ENCODE assay signal across 8 mouse cellular contexts in genomic region chr15:79074446-79074845, GRCm38 (mm10). TPM values are rescaled to one million over a fixed set of nuclear protein-coding genes. Genes with fewer than 3 reads are reported as not detected.
DNase-seq lines count a peak whose midpoint lies in the region; ATAC-seq and TF ChIP-seq lines count a peak whose summit lies in the region.

No protein-coding gene starts in this region.

- no peaks in the 10 kb centered on the region for H3K27me3 ChIP-seq in heart, embryonic 11.5 days (ENCODE audit: control insufficient read depth, insufficient read depth, low read length)
- no peaks in the 10 kb centered on the region for H3K27me3 ChIP-seq in E14TG2a.4 (ENCODE audit: insufficient read depth, low read length)
- no peaks in the 10 kb centered on the region for H3K27me3 ChIP-seq in forebrain, embryonic 16.5 days (replicated peaks; ENCODE audit: control insufficient read depth, insufficient read depth, low read length)
- H3K27me3 ChIP-seq in liver, embryonic 16.5 days (ENCODE audit: control insufficient read depth, insufficient read depth, low read depth, low read length) = no peaks in the 10 kb centered on the region

- intact Hi-C loops in heart, postnatal 14 days (cut with DNase I) = loop anchor here (5.0 kb wide), 1 partner anchor 157 kb away; no protein-coding TSS in a partner anchor

- H3K4me3 ChIP-seq in heart, embryonic 11.5 days (ENCODE audit: low read depth, low read length) = peak overlapping the region; percentile 98
- peak overlapping the region; percentile 100 for H3K4me3 ChIP-seq in E14TG2a.4 (replicated peaks; ENCODE audit: low read length)
- peak overlapping the region; percentile 89 for H3K4me3 ChIP-seq in forebrain, embryonic 16.5 days (replicated peaks; ENCODE audit: low read length)
- H3K4me3 ChIP-seq in liver, embryonic 16.5 days (ENCODE audit: low read depth, low read length) = peak overlapping the region; percentile 87

- H3K9me3 ChIP-seq in heart, embryonic 11.5 days (replicated peaks; ENCODE audit: control insufficient read depth, low read length) = no peaks in the 10 kb centered on the region
- H3K9me3 ChIP-seq in E14TG2a.4 (ENCODE audit: low read length) = no peaks in the 10 kb centered on the region
- no peaks in the 10 kb centered on the region for H3K9me3 ChIP-seq in forebrain, embryonic 16.5 days (ENCODE audit: control insufficient read depth, low read length)
- H3K9me3 ChIP-seq in liver, embryonic 16.5 days (replicated peaks; ENCODE audit: control insufficient read depth, low read length) = no peaks in the 10 kb centered on the region

- no peak for TF ChIP-seq CTCF in E14TG2a.4 (conservative IDR thresholded peaks at IDR 0.05; ENCODE audit: low read length)

- no peak for ATAC-seq in heart, embryonic 11.5 days (replicated peaks; ENCODE audit: insufficient number of reproducible peaks, low FRiP score, low TSS enrichment)
- no peak for ATAC-seq in forebrain, embryonic 16.5 days
- no peak for ATAC-seq in liver, embryonic 16.5 days (ENCODE audit: low read depth)

- peak overlapping the region; percentile 73 for H3K27ac ChIP-seq in heart, embryonic 11.5 days (ENCODE audit: low read depth, low read length)
- H3K27ac ChIP-seq in forebrain, embryonic 16.5 days (ENCODE audit: low read length) = peak overlapping the region; percentile 70
- H3K27ac ChIP-seq in liver, embryonic 16.5 days (ENCODE audit: low read length) = peak overlapping the region; percentile 76; the same call in 1 of the 2 replicates

- peaks cover 20% of the 10 kb centered on the region for H3K36me3 ChIP-seq in heart, embryonic 11.5 days (ENCODE audit: control insufficient read depth, insufficient read depth, low read length)
- peaks cover 37% of the 10 kb centered on the region for H3K36me3 ChIP-seq in E14TG2a.4 (ENCODE audit: insufficient read depth, low read length)
- peaks cover 23% of the 10 kb centered on the region for H3K36me3 ChIP-seq in forebrain, embryonic 16.5 days (ENCODE audit: control insufficient read depth, insufficient read depth)
- H3K36me3 ChIP-seq in liver, embryonic 16.5 days (ENCODE audit: control insufficient read depth, insufficient read depth) = peaks cover 17% of the 10 kb centered on the region

- no peak for DNase-seq in heart, postnatal 14 days
- no peak for DNase-seq in ovary, postnatal 36 days (ENCODE audit: low spot score)
- no peak for DNase-seq in adrenal gland, postnatal 4 days (ENCODE audit: low spot score in 2 of 2)
- no peak for DNase-seq in thymus, postnatal 10 days (ENCODE audit: low spot score in 2 of 2)

- peak overlapping the region; percentile 85 for H3K9ac ChIP-seq in heart, embryonic 11.5 days (ENCODE audit: low read depth, low read length)
- H3K9ac ChIP-seq in forebrain, embryonic 16.5 days (replicated peaks; ENCODE audit: low read depth, low read length) = peak overlapping the region; percentile 42
- H3K9ac ChIP-seq in liver, embryonic 16.5 days (ENCODE audit: low read depth, low read length) = peak overlapping the region; percentile 90

- peak overlapping the region; percentile 90 for H3K4me2 ChIP-seq in heart, embryonic 11.5 days
- H3K4me2 ChIP-seq in forebrain, embryonic 16.5 days (ENCODE audit: low read length) = peak overlapping the region; percentile 75
- peak overlapping the region; percentile 83 for H3K4me2 ChIP-seq in liver, embryonic 16.5 days (ENCODE audit: low read depth, low read length)

- H3K4me1 ChIP-seq in heart, embryonic 11.5 days (ENCODE audit: control insufficient read depth, insufficient read depth, low read length) = peaks cover 11% of the 10 kb centered on the region
- H3K4me1 ChIP-seq in E14TG2a.4 (replicated peaks; ENCODE audit: low read depth, low read length) = peaks cover 69% of the 10 kb centered on the region
- peaks cover 17% of the 10 kb centered on the region for H3K4me1 ChIP-seq in forebrain, embryonic 16.5 days (replicated peaks; ENCODE audit: control insufficient read depth, insufficient read depth, low read length)
- H3K4me1 ChIP-seq in liver, embryonic 16.5 days (ENCODE audit: control insufficient read depth, low read depth, low read length) = peaks cover 23% of the 10 kb centered on the region

- WGBS in heart, embryonic 11.5 days (ENCODE audit: insufficient replicate concordance) = 33% methylated on average over 10 of the region's 10 CpGs
- WGBS in forebrain, embryonic 16.5 days = 39% methylated on average over 10 of the region's 10 CpGs
- 34% methylated on average over 10 of the region's 10 CpGs for WGBS in liver, embryonic 16.5 days (ENCODE audit: insufficient replicate concordance)

RNA-seq across cellular contexts. Expression of gene Eif3l, which starts 0.5 kb away (rescaled TPM):
- polyA plus RNA-seq in heart, embryonic 11.5 days (2014; fragmentation: Nextera tagmentation; extraction: Ambion mirVana) = 166 and 189 TPM in 2 replicates
- 10 to 100 TPM; 73.8 to 81.1 TPM for total RNA-seq in heart, postnatal 14 days (2021)
- polyA plus RNA-seq in forebrain, embryonic 16.5 days (2015; fragmentation: Nextera tagmentation; extraction: Ambion mirVana) = 188 and 205 TPM in 2 replicates
- polyA plus RNA-seq in liver, embryonic 16.5 days (2015; fragmentation: Nextera tagmentation; extraction: Ambion mirVana) = 107 and 109 TPM in 2 replicates
- 100 to 1,000 TPM; 158 to 162 TPM for total RNA-seq in adrenal gland, postnatal 4 days (2021)

RNA-seq across cellular contexts. Expression of gene Ankrd54, which starts 11.8 kb away (rescaled TPM):
- 28.2 and 28.7 TPM in 2 replicates for polyA plus RNA-seq in heart, embryonic 11.5 days (2014; fragmentation: Nextera tagmentation; extraction: Ambion mirVana)
- total RNA-seq in heart, postnatal 14 days (2021) = 1 to 10 TPM; 8.7 to 9.4 TPM
- 54.9 and 58.1 TPM in 2 replicates for polyA plus RNA-seq in forebrain, embryonic 16.5 days (2015; fragmentation: Nextera tagmentation; extraction: Ambion mirVana)
- 36.7 and 40.9 TPM in 2 replicates for polyA plus RNA-seq in liver, embryonic 16.5 days (2015; fragmentation: Nextera tagmentation; extraction: Ambion mirVana)
- total RNA-seq in adrenal gland, postnatal 4 days (2021) = 10 to 100 TPM; 23.8 to 29.7 TPM

RNA-seq across cellular contexts. Expression of gene Galr3, which starts 32.8 kb away (rescaled TPM):
- polyA plus RNA-seq in heart, embryonic 11.5 days (2014; fragmentation: Nextera tagmentation; extraction: Ambion mirVana) = not detected in 2 replicates
- total RNA-seq in heart, postnatal 14 days (2021) = not detected
- not detected in 2 replicates for polyA plus RNA-seq in forebrain, embryonic 16.5 days (2015; fragmentation: Nextera tagmentation; extraction: Ambion mirVana)
- polyA plus RNA-seq in liver, embryonic 16.5 days (2015; fragmentation: Nextera tagmentation; extraction: Ambion mirVana) = 0.20 TPM in 1 of 2 replicates, not detected in the other
- 1 to 10 TPM in 1 of 2 experiments, under 1 TPM in 1; 0.65 to 1.1 TPM for total RNA-seq in adrenal gland, postnatal 4 days (2021)

RNA-seq across cellular contexts. Expression of gene Micall1, which starts 34.3 kb away (rescaled TPM):
- 11.9 and 13.6 TPM in 2 replicates for polyA plus RNA-seq in heart, embryonic 11.5 days (2014; fragmentation: Nextera tagmentation; extraction: Ambion mirVana)
- 10 to 100 TPM; 61.2 to 64.9 TPM for total RNA-seq in heart, postnatal 14 days (2021)
- 8.2 and 10.0 TPM in 2 replicates for polyA plus RNA-seq in forebrain, embryonic 16.5 days (2015; fragmentation: Nextera tagmentation; extraction: Ambion mirVana)
- 0.93 and 1.0 TPM in 2 replicates for polyA plus RNA-seq in liver, embryonic 16.5 days (2015; fragmentation: Nextera tagmentation; extraction: Ambion mirVana)
- 10 to 100 TPM; 36.0 to 40.2 TPM for total RNA-seq in adrenal gland, postnatal 4 days (2021)

RNA-seq across cellular contexts. Expression of gene H1f0, which starts 46.2 kb away (rescaled TPM):
- polyA plus RNA-seq in heart, embryonic 11.5 days (2014; fragmentation: Nextera tagmentation; extraction: Ambion mirVana) = 74.6 and 178 TPM in 2 replicates
- 100 to 1,000 TPM; 104 to 128 TPM for total RNA-seq in heart, postnatal 14 days (2021)
- polyA plus RNA-seq in forebrain, embryonic 16.5 days (2015; fragmentation: Nextera tagmentation; extraction: Ambion mirVana) = 403 and 441 TPM in 2 replicates
- 134 and 136 TPM in 2 replicates for polyA plus RNA-seq in liver, embryonic 16.5 days (2015; fragmentation: Nextera tagmentation; extraction: Ambion mirVana)
- total RNA-seq in adrenal gland, postnatal 4 days (2021) = 100 to 1,000 TPM; 361 to 374 TPM
